Comparison of ENCODE assay signal across 17 mouse cellular contexts in the genomic region with DNA sequence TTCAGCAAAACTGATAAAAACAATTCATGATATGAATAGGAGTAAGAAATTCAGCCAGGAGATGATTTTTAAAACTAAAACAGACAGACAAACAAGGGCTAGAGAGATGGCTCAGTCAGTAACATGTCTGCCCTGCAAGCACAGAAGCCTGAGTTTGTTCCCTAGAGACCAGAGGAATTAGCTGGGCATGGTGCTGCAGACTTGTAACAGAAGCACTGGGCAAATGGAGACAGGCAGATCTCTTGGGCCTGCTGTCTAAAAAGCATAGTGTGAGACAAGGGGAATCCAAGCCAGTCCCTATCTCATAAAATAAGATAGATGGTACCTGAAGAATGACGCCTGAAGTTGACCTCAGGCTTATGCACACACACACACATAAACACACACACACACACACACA.
"Had no signal": no experiment of that assay in that cellular context is flagged by ENCODE, and none has a peak within 500 bp of the region (broad histone marks: within the 10 kb centered on the region; RNA-seq: fewer than 3 reads in every experiment).

No protein-coding gene starts in this region.

- H3K4me2 ChIP-seq: liver, embryonic 15.5 days; lung, embryonic 15.5 days; midbrain, embryonic 12.5 days; neural tube, embryonic 12.5 days had no signal

- DNase-seq: liver, postnatal 0 days; lung, adult 2 months; lung, postnatal 14 days; lung, postnatal 36 days; midbrain, embryonic 14.5 days; right cerebral cortex, postnatal 14 days; thymus, adult 18-20 months; thymus, postnatal 14 days; thymus, postnatal 4 days had no signal

- ATAC-seq: liver, postnatal 0 days; lung, postnatal 0 days; midbrain, embryonic 16.5 days had no signal

- H3K4me1 ChIP-seq: liver, embryonic 15.5 days; lung, embryonic 15.5 days; megakaryocyte, embryonic 14.5 days; midbrain, embryonic 12.5 days; neural tube, embryonic 12.5 days had no signal

- H3K4me3 ChIP-seq: liver, embryonic 15.5 days; lung, embryonic 15.5 days; megakaryocyte, embryonic 14.5 days; midbrain, embryonic 12.5 days; neural tube, embryonic 12.5 days had no signal

- H3K27ac ChIP-seq: liver, embryonic 15.5 days; lung, embryonic 15.5 days; macrophage; midbrain, embryonic 12.5 days; neural tube, embryonic 12.5 days had no signal

- H3K36me3 ChIP-seq: liver, embryonic 15.5 days; lung, embryonic 15.5 days; midbrain, embryonic 12.5 days; neural tube, embryonic 12.5 days had no signal

- H3K9ac ChIP-seq: liver, embryonic 15.5 days; liver, postnatal 0 days; lung, embryonic 15.5 days; midbrain, embryonic 12.5 days; neural tube, embryonic 12.5 days had no signal

- H3K9me3 ChIP-seq: liver, embryonic 15.5 days; lung, embryonic 15.5 days; midbrain, embryonic 12.5 days; neural tube, embryonic 12.5 days had no signal

- H3K27me3 ChIP-seq: liver, embryonic 15.5 days; lung, embryonic 15.5 days; megakaryocyte, embryonic 14.5 days; midbrain, embryonic 12.5 days; neural tube, embryonic 12.5 days had no signal
